Mouse (Mus musculus): ENCODE results near the gene Ddit4.

Ddit4 gene

GRCm38 (mm10) chr10:59907080-59907609 lies 44.5 kb downstream of the Ddit4 start:
- in situ Hi-C loops (cut with MboI; ENCODE audit: low pct_unique_long_range_greater_than_20kb in 1 of 2, low sequenced_read_pairs in 2 of 2, unreplicated experiment in 1 of 2), result no loop called here

GRCm38 (mm10) chr10:59903170-59903569 lies 48.5 kb downstream of the Ddit4 start:
- in situ Hi-C loops (cut with MboI; ENCODE audit: low pct_unique_long_range_greater_than_20kb in 1 of 2, low sequenced_read_pairs in 2 of 2, unreplicated experiment in 1 of 2), result no loop called here

GRCm38 (mm10) chr10:59902606-59902990 lies 49.0 kb downstream of the Ddit4 start:
- in situ Hi-C loops (cut with MboI; ENCODE audit: low pct_unique_long_range_greater_than_20kb in 1 of 2, low sequenced_read_pairs in 2 of 2, unreplicated experiment in 1 of 2), result no loop called here

- in situ Hi-C loops (cut with MboI; ENCODE audit: low pct_unique_long_range_greater_than_20kb in 1 of 2, low sequenced_read_pairs in 2 of 2, unreplicated experiment in 1 of 2), result no loop called here
Measured at GRCm38 (mm10) chr10:59901986-59902605, 49.5 kb downstream of the Ddit4 start.

- in situ Hi-C loops (cut with MboI; ENCODE audit: low pct_unique_long_range_greater_than_20kb in 1 of 2, low sequenced_read_pairs in 2 of 2, unreplicated experiment in 1 of 2), result no loop called here
Measured at GRCm38 (mm10) chr10:59901463-59901862, 50.2 kb downstream of the Ddit4 start.

GRCm38 (mm10) chr10:59900939-59901338 lies 50.7 kb downstream of the Ddit4 start:
- in situ Hi-C loops (cut with MboI; ENCODE audit: low pct_unique_long_range_greater_than_20kb in 1 of 2, low sequenced_read_pairs in 2 of 2, unreplicated experiment in 1 of 2), result no loop called here

GRCm38 (mm10) chr10:59900174-59900435 lies 51.5 kb downstream of the Ddit4 start:
- in situ Hi-C loops (cut with MboI; ENCODE audit: low pct_unique_long_range_greater_than_20kb in 1 of 2, low sequenced_read_pairs in 2 of 2, unreplicated experiment in 1 of 2), result no loop called here

Data from mouse embryonic stem cell (cell line).